Mouse (Mus musculus) neural tube, embryonic 11.5 days (tissue): ENCODE data around the gene Tmem72. TPM values are rescaled to one million over a fixed set of nuclear protein-coding genes. Genes with fewer than 3 reads are reported as not detected.

Source experiments
- ATAC-seq: fragments of 200-750 bp; cut with Nextera tagmentation; 2 replicates; pipeline ENCODE4 v1.8.0; 2017; ENCODE audit warnings: moderate number of reproducible peaks, mild to moderate bottlenecking, moderate TSS enrichment, moderate library complexity; ENCODE audit not compliant: insufficient read depth, low FRiP score, low TSS enrichment
- DNase-seq: peaks from one replicate; pipeline ENCODE4 v3.0.0-alpha.2; 2015; ENCODE audit warnings: low spot score
- H3K27ac ChIP-seq: fragments of 300-500 bp; sonication (generic); 2 replicates; pipeline ENCODE4 v1.5.1; 2014; ENCODE audit warnings: low read depth, mild to moderate bottlenecking, low read length
- H3K27me3 ChIP-seq: fragments of 300-500 bp; sonication (generic); 2 replicates; pipeline ENCODE4 v1.6.1; 2014; ENCODE audit warnings: mild to moderate bottlenecking, low read length, mixed read lengths; ENCODE audit not compliant: control insufficient read depth, insufficient read depth
- H3K36me3 ChIP-seq: fragments of 300-500 bp; sonication (generic); 2 replicates; pipeline ENCODE4 v1.6.1; 2014; ENCODE audit warnings: mild to moderate bottlenecking, low read length, moderate library complexity, mixed read lengths; ENCODE audit not compliant: control insufficient read depth, insufficient read depth
- H3K4me1 ChIP-seq: fragments of 300-500 bp; sonication (generic); 2 replicates; pipeline ENCODE4 v1.6.1; 2014; ENCODE audit warnings: low read length, mixed read lengths; ENCODE audit not compliant: control insufficient read depth, insufficient read depth
- H3K4me2 ChIP-seq: fragments of 300-500 bp; sonication (generic); 2 replicates; pipeline ENCODE4 v1.6.1; 2014; ENCODE audit warnings: low read depth, mild to moderate bottlenecking, moderate library complexity
- H3K4me3 ChIP-seq: fragments of 300-500 bp; sonication (generic); 2 replicates; pipeline ENCODE4 v1.5.1; 2014; ENCODE audit warnings: low read depth, low read length
- H3K9ac ChIP-seq: fragments of 300-500 bp; sonication (generic); 2 replicates; pipeline ENCODE4 v1.6.1; 2014; ENCODE audit warnings: mild to moderate bottlenecking, low read length
- H3K9me3 ChIP-seq: fragments of 300-500 bp; sonication (generic); 2 replicates; pipeline ENCODE4 v1.6.1; 2016; ENCODE audit warnings: low read length; ENCODE audit not compliant: control insufficient read depth
- WGBS: fragments of 180-500 bp; shearing (Covaris S2); extraction: QIAGEN DNeasy Blood & Tissue Kit; methylation state at CpG from one replicate; pipeline ENCODE4 v1.1.7; 2014; 5-methylcytosine and 5-hydroxymethylcytosine counted together
- polyA plus RNA-seq: library from polyadenylated mRNA; unstranded; fragments of >200 nt; fragmentation: Nextera tagmentation; extraction: Ambion mirVana; gene quantifications from 2 replicates; pipeline ENCODE4 v1.2.1, GENCODE M21; 2014

Tmem72 gene
- polyA plus RNA-seq, 1 experiment from 2014 or later: 0.04 TPM

GRCm38 (mm10) chr6:116718920-116719319, 2.2 kb upstream of the Tmem72 start:
- Histone ChIP-seq H3K4me3 (no peak overlapping the region), H3K4me2 (no peak overlapping the region), H3K36me3 (no peaks in the 10 kb centered on the region), H3K9me3 (no peaks in the 10 kb centered on the region), H3K4me1 (no peaks in the 10 kb centered on the region), H3K9ac (no peak overlapping the region), H3K27me3 (no peaks in the 10 kb centered on the region), H3K27ac (no peak overlapping the region)
- no peak for DNase-seq
- ATAC-seq: no peak
- WGBS: 94% methylated on average over 4 of the region's 4 CpGs

- Histone ChIP-seq H3K9ac (no peak overlapping the region), H3K27ac (no peak overlapping the region), H3K27me3 (no peaks in the 10 kb centered on the region), H3K4me3 (no peak overlapping the region), H3K4me2 (no peak overlapping the region), H3K4me1 (no peaks in the 10 kb centered on the region), H3K36me3 (no peaks in the 10 kb centered on the region), H3K9me3 (no peaks in the 10 kb centered on the region)
- DNase-seq (no peak), ATAC-seq (no peak)
- 75% methylated on average over 4 of the region's 4 CpGs for WGBS
These were observed 1.6 kb upstream of the Tmem72 start for GRCm38 (mm10) chr6:116718361-116718760.

GRCm38 (mm10) chr6:116717851-116718250, 1.1 kb upstream of the Tmem72 start:
- ATAC-seq (no peak), DNase-seq (no peak)
- Histone ChIP-seq H3K4me1 (no peaks in the 10 kb centered on the region), H3K27me3 (no peaks in the 10 kb centered on the region), H3K27ac (no peak overlapping the region), H3K4me2 (no peak overlapping the region), H3K9ac (no peak overlapping the region), H3K36me3 (no peaks in the 10 kb centered on the region), H3K9me3 (no peaks in the 10 kb centered on the region), H3K4me3 (no peak overlapping the region)
- WGBS: 91% methylated on average over 7 of the region's 7 CpGs

DNA sequence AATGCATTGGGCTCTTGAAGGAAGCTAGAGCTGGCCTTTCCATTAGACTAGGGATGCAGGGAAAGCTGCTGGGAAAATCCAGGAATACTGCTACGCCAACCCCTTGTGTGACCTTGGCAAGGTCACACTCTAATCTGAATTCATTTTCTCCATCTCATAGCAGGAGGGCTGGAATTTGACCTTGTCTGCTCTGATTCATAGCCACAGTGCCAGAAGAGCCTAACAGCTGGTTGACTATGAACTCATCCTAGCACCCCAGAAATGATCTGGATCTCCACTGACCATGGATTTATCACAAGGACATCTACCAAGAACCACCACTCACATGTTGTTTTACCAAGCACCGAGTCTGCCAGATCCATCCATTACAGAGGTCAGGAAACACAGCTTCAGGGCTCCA, 1.5 kb downstream of the Tmem72 start:
- no peak overlapping the region for H3K9ac ChIP-seq
- no peak overlapping the region for H3K4me2 ChIP-seq
- H3K27ac ChIP-seq: no peak overlapping the region
- no peaks in the 10 kb centered on the region for H3K36me3 ChIP-seq
- ATAC-seq: no peak
- 78% methylated on average over 2 of the region's 2 CpGs for WGBS
- H3K9me3 ChIP-seq: no peaks in the 10 kb centered on the region
- DNase-seq: no peak
- no peak overlapping the region for H3K4me3 ChIP-seq
- H3K4me1 ChIP-seq: no peaks in the 10 kb centered on the region
- no peaks in the 10 kb centered on the region for H3K27me3 ChIP-seq

DNA sequence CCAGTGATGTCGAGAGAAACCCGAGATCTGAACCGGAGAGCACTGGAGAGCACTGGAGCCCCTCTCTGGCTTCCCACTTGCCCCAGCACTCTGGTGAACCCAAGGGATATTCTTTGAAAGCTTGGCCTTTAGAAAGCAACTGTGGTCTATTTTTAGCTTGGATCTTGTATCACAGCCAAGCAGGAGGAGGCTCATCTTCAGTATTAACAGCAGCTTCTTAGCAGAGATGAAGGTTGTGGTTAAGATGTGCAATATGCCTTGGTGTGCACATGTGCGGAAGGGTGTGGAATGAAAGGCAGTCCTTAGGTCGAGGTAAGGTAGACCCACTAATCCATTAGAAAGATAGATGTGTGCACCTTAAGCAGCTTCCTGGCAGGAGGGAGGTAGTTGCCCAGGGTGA, 2.1 kb downstream of the Tmem72 start:
- no peak overlapping the region for H3K9ac ChIP-seq
- no peak for ATAC-seq

GRCm38 (mm10) chr6:116713966-116714365, 2.7 kb downstream of the Tmem72 start:
- 97% methylated on average over 3 of the region's 3 CpGs for WGBS
- H3K27me3 ChIP-seq: no peaks in the 10 kb centered on the region
- no peaks in the 10 kb centered on the region for H3K9me3 ChIP-seq
- no peak overlapping the region for H3K4me3 ChIP-seq
- no peak for DNase-seq
- no peak overlapping the region for H3K4me2 ChIP-seq
- H3K9ac ChIP-seq: no peak overlapping the region
- H3K27ac ChIP-seq: no peak overlapping the region
- H3K4me1 ChIP-seq: no peaks in the 10 kb centered on the region
- no peaks in the 10 kb centered on the region for H3K36me3 ChIP-seq
- ATAC-seq: no peak

More for the DNA sequence above, 2.1 kb downstream of the Tmem72 start:
- Histone ChIP-seq H3K36me3 (no peaks in the 10 kb centered on the region), H3K9me3 (no peaks in the 10 kb centered on the region), H3K4me3 (no peak overlapping the region), H3K27ac (no peak overlapping the region), H3K27me3 (no peaks in the 10 kb centered on the region), H3K4me2 (no peak overlapping the region), H3K4me1 (no peaks in the 10 kb centered on the region)
- DNase-seq: no peak
- WGBS: 74% methylated on average over 5 of the region's 5 CpGs

DNA sequence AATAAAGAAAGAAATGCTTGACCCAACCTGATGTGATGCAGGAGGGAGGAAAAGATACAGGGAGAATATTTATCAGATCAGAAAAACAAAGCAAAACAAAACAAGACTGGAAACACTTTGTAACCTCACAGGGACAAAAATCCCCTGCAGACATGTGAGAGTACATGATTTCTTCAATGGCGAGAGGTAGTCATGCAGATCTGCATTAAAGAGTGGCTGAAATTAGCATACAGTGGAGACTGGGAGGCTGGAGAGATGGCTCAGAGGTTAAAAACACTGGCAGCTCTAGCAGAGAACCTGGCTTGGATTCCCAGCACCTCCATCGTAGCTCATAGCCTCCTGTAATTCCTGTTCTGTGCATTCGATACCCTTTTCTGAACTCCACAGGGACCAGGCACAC, 4.2 kb downstream of the Tmem72 start:
- H3K36me3 ChIP-seq: no peaks in the 10 kb centered on the region
- H3K27me3 ChIP-seq: no peaks in the 10 kb centered on the region
- no peak for ATAC-seq
- no peak overlapping the region for H3K9ac ChIP-seq
- 82% methylated on average over 3 of the region's 3 CpGs for WGBS
- no peak for DNase-seq
- H3K27ac ChIP-seq: no peak overlapping the region
- no peaks in the 10 kb centered on the region for H3K9me3 ChIP-seq
- no peak overlapping the region for H3K4me2 ChIP-seq
- H3K4me3 ChIP-seq: no peak overlapping the region
- H3K4me1 ChIP-seq: no peaks in the 10 kb centered on the region

GRCm38 (mm10) chr6:116712062-116712461, 4.7 kb downstream of the Tmem72 start:
- no peak overlapping the region for H3K4me2 ChIP-seq
- no peaks in the 10 kb centered on the region for H3K4me1 ChIP-seq
- DNase-seq (no peak), ATAC-seq (no peak)
- H3K9me3 ChIP-seq: no peaks in the 10 kb centered on the region
- no peak overlapping the region for H3K4me3 ChIP-seq
- no peaks in the 10 kb centered on the region for H3K36me3 ChIP-seq
- H3K9ac ChIP-seq: no peak overlapping the region
- WGBS: 35% methylated on average over 5 of the region's 5 CpGs
- no peak overlapping the region for H3K27ac ChIP-seq
- H3K27me3 ChIP-seq: no peaks in the 10 kb centered on the region

DNA sequence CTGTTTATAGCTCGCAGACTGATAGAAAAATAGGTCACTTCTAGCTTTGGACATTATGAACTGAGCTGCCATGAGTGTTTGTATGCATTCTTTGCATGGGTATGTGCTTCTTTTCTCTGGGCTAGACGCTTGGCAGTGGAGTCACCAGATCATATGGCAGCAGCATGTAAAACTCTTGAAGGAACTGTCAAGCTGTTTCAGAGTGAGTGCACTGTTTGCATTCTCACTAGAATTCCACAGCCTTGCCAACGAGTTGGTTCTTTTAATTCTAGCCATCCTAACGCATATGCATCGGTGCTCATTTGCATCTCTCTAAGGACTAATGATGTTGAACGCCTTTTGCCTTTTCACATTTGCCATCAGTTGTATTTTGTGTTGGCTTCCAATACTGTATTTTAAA, 12.4 kb downstream of the Tmem72 start:
- Histone ChIP-seq H3K4me3 (no peak overlapping the region), H3K4me2 (no peak overlapping the region), H3K36me3 (no peaks in the 10 kb centered on the region), H3K27me3 (no peaks in the 10 kb centered on the region), H3K27ac (no peak overlapping the region), H3K4me1 (no peaks in the 10 kb centered on the region), H3K9ac (no peak overlapping the region), H3K9me3 (no peaks in the 10 kb centered on the region)
- WGBS: 74% methylated on average over 6 of the region's 6 CpGs
- DNase-seq (no peak), ATAC-seq (no peak)
